Mouse (Mus musculus) midbrain, embryonic 12.5 days (tissue): ENCODE data around the gene Traf2. TPM values are rescaled to one million over a fixed set of nuclear protein-coding genes. Genes with fewer than 3 reads are reported as not detected.

Experiments used
- ATAC-seq: fragments of 200-750 bp; cut with Nextera tagmentation; 2 replicates; pipeline ENCODE4 v1.8.0; 2017; ENCODE audit warnings: low read depth, moderate TSS enrichment, moderate library complexity; ENCODE audit not compliant: low FRiP score
- H3K27ac ChIP-seq: fragments of 300-500 bp; sonication (generic); replicated peaks from 2 replicates; pipeline ENCODE4 v1.5.1; 2016; ENCODE audit warnings: mild to moderate bottlenecking
- H3K27me3 ChIP-seq: fragments of 300-500 bp; sonication (generic); 2 replicates; pipeline ENCODE4 v1.6.1; 2016; ENCODE audit warnings: mild to moderate bottlenecking
- H3K36me3 ChIP-seq: fragments of 300-500 bp; sonication (generic); 2 replicates; pipeline ENCODE4 v1.6.1; 2016
- H3K4me1 ChIP-seq: fragments of 300-500 bp; sonication (generic); 2 replicates; pipeline ENCODE4 v1.6.1; 2016
- H3K4me2 ChIP-seq: fragments of 300-500 bp; sonication (generic); replicated peaks from 2 replicates; pipeline ENCODE4 v1.6.1; 2016; ENCODE audit warnings: mild to moderate bottlenecking, moderate library complexity
- H3K4me3 ChIP-seq: fragments of 300-500 bp; sonication (generic); 2 replicates; pipeline ENCODE4 v1.5.1; 2016; ENCODE audit warnings: mild to moderate bottlenecking
- H3K9ac ChIP-seq: fragments of 300-500 bp; sonication (generic); replicated peaks from 2 replicates; pipeline ENCODE4 v1.6.1; 2016; ENCODE audit warnings: mild to moderate bottlenecking, moderate library complexity
- H3K9me3 ChIP-seq: fragments of 300-500 bp; sonication (generic); 2 replicates; pipeline ENCODE4 v1.6.1; 2016; ENCODE audit warnings: mild to moderate bottlenecking
- WGBS: fragments of 180-500 bp; shearing (Covaris S2); methylation state at CpG from one replicate; pipeline ENCODE4 v1.1.7; 2016; 5-methylcytosine and 5-hydroxymethylcytosine counted together
- polyA plus RNA-seq: library from polyadenylated mRNA; unstranded; fragments of >200 nt; fragmentation: Nextera tagmentation; extraction: Ambion mirVana; gene quantifications from 2 replicates; pipeline ENCODE4 v1.2.1, GENCODE M21; 2016

Traf2 gene
- polyA plus RNA-seq, 1 experiment from 2014 or later: 32.4 TPM

DNA sequence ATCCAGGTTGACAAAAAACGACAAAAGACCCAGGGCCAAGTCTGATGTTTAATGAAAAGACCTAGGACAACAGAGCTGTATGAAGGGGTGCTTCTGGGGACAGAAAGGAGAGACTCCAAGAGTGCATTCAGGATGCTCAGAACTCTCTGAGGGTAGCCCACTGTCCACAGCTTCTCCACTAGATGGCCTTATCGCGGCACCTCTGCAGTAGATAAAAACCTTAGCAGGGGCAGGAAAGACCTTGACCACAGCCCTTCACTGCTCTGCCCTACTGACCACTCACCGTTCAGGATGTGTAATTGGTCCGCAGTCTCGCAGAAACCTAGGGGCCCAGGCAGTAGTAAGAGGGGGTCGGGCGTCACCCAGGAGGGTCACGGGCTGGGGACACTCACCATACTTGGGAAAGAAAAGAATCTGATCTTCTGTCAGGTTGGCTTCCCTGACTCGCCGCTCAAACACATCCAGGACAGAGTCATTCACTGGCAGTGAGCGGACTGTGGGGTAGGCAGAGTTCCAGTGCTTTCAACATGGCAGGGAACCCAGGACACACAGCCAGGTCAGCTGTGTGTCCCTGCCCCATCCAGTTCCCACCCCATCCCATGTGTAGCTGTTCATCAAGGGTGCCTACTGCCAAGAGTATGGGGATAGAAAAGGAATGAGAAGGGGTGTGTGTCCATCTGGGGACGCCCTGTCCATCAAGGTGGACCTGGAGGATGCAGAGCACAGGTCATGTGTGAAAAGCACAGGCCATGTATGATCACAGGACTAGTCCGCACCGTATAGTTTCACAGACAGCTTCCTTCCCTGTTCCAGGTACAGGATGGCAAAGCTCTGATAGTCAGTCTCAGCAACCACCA is 47.9 kb downstream of the Traf2 start:
- WGBS: 75% methylated on average over 15 of the region's 15 CpGs
- Histone ChIP-seq H3K4me2 (no peak overlapping the region), H3K27ac (no peak overlapping the region), H3K9me3 (no peaks in the 10 kb centered on the region), H3K9ac (no peak overlapping the region), H3K36me3 (peaks cover 16% of the 10 kb centered on the region), H3K4me3 (no peak overlapping the region), H3K27me3 (no peaks in the 10 kb centered on the region), H3K4me1 (peaks cover 16% of the 10 kb centered on the region)
- no peak for ATAC-seq

DNA sequence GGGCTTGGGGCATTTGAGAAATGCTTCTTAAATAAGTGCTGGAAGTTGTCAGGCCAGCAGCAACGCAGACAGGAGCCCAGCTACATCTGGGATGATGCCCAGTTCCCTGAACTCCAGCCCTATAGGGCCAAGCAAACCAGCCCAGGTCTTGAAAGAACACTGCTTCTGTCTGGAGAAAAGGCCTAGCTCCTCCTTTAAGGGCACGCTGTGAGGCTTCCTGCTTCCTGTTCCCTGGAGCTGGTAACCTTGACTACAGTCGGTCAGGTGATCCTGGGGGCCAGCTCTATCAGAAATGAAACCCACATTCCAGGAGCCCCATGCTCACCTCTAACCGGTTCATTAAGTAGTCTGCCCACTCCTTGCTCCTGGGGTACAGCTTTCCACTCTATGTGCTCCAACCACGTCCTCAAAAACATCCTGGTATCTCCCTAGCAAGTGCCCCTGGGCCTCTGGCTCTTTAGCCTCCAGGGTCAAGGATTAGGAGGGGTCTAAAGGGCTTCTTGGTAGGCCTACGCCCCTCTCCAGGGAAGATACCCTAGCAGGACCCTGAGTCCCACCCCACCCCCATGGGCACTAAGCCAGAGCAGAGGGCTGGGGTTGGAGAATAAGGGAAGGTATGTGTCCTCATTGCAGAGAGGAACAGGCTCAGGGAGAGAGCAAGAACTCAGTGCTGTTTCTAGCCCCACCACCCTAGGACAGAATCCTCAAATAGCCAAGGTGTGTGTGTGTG is 48.7 kb downstream of the Traf2 start:
- H3K4me1 ChIP-seq: peaks cover 16% of the 10 kb centered on the region
- H3K9me3 ChIP-seq: no peaks in the 10 kb centered on the region
- H3K27ac ChIP-seq: no peak overlapping the region
- WGBS: 60% methylated on average over 6 of the region's 6 CpGs
- H3K36me3 ChIP-seq: peaks cover 8% of the 10 kb centered on the region
- H3K4me3 ChIP-seq: no peak overlapping the region
- no peak for ATAC-seq
- no peaks in the 10 kb centered on the region for H3K27me3 ChIP-seq
- H3K9ac ChIP-seq: no peak overlapping the region
- no peak overlapping the region for H3K4me2 ChIP-seq

DNA sequence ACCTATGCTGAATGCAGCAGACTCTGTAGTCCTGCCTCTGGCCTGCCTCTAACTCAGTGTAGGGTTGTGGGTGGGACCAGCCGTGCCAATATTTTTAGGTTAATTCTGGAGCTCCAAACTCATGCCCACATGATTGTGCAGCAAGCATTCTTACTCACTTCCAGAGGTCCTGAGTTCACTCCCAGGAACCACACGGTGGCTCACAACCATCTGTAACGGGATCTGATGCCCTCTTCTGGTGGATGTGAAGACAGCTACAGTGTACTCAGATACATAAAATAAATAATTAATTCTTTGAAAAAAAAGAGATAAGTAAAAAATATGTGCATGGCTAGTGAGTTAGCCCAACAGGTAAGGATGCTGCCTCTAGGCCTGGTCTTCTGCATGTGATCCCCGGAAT is 50.3 kb downstream of the Traf2 start:
- WGBS: 49% methylated on average over 4 of the region's 4 CpGs
- no peak for ATAC-seq

DNA sequence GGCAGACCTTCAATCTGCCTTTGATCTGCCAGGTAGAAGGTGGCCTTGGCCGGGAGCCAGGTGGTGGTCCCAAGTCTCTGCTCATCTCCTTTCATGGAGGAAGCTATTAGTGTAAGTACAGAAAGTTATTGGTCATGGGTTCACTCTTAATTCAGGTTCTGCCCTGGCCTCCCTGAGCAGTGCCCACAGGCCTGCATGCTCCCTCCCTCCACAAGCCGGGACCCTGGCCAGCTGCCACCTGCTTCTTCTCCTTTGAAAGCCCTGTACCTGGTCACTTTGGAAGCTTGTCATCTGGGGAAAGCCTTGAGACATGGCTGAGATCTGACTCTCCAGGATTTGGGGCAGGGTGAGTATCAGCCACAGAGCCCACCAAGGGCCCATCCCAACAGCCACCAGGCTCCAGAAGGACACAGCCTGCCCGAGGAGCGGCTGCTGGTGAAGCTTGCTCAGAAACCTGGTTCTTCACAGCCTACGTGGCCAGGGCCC is 53.2 kb downstream of the Traf2 start, which contains the start of gene Lcn12:
Lcn12 (minus strand) TSS at position 436 of the 486 bp plus-strand sequence.
- no peak within 1 kb of the TSS for H3K27ac ChIP-seq
- H3K4me3 ChIP-seq: no peak within 1 kb of the TSS
- no peaks in the 10 kb centered on the region for H3K4me1 ChIP-seq
- 85% methylated on average over 5 of the region's 5 CpGs for WGBS
- no peaks in the 10 kb centered on the region for H3K9me3 ChIP-seq
- H3K36me3 ChIP-seq: no peaks in the 10 kb centered on the region
- H3K27me3 ChIP-seq: no peaks in the 10 kb centered on the region
- H3K4me2 ChIP-seq: no peak within 1 kb of the TSS
- no peak for ATAC-seq
- no peak within 1 kb of the TSS for H3K9ac ChIP-seq

More for the DNA sequence above, 50.3 kb downstream of the Traf2 start:
- Histone ChIP-seq H3K36me3 (no peaks in the 10 kb centered on the region), H3K27me3 (no peaks in the 10 kb centered on the region), H3K4me2 (no peak overlapping the region), H3K9ac (no peak overlapping the region), H3K9me3 (no peaks in the 10 kb centered on the region), H3K4me3 (no peak overlapping the region), H3K27ac (no peak overlapping the region), H3K4me1 (peaks cover 9% of the 10 kb centered on the region)

DNA sequence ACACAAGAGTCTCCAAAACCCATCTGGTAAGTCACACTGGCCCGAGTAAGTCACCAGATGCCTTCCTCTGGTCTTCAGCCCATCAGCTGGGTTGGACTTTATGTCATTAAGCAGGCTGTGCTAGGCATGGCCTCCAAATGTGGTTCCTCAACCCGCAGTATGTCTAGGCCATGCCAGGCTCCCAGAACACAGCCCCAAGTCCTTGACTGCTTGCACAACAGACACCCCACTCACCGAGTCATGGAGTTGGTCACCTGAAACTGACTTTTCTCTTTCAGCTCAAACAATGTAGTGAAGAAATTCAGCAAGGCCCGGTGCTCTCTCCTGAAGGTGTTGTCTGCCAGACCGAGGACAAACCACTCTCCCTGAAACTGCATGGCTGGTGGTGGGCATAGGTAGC is 53.8 kb downstream of the Traf2 start:
- Histone ChIP-seq H3K4me2 (no peak overlapping the region), H3K4me3 (no peak overlapping the region), H3K4me1 (no peaks in the 10 kb centered on the region), H3K27me3 (no peaks in the 10 kb centered on the region), H3K9ac (no peak overlapping the region), H3K27ac (no peak overlapping the region), H3K36me3 (no peaks in the 10 kb centered on the region), H3K9me3 (no peaks in the 10 kb centered on the region)
- WGBS: 86% methylated on average over 5 of the region's 5 CpGs
- no peak for ATAC-seq

DNA sequence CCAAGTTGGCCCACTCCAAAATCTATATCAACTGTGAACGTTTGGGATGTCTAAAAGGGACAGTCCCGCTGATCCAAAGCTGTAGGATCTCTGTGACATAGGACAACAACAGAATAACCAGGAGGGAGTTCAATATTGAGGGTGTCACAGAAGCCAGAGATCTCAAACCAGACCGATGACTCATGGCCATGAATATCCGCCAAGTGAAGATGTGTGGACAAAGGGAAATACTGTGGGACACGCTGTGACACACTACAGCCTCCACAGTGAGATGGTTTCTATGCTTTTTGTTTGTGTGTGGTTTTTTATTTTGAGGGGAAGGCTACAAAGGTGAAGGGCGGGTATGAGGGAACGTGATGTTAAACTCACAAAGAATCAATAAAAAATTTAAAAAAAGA is 58.1 kb downstream of the Traf2 start:
- ATAC-seq: no peak
- H3K27me3 ChIP-seq: no peaks in the 10 kb centered on the region
- no peak overlapping the region for H3K9ac ChIP-seq
- no peak overlapping the region for H3K4me2 ChIP-seq
- no peaks in the 10 kb centered on the region for H3K9me3 ChIP-seq
- H3K36me3 ChIP-seq: no peaks in the 10 kb centered on the region
- no peak overlapping the region for H3K27ac ChIP-seq
- 78% methylated on average over 7 of the region's 7 CpGs for WGBS
- no peak overlapping the region for H3K4me3 ChIP-seq
- no peaks in the 10 kb centered on the region for H3K4me1 ChIP-seq

DNA sequence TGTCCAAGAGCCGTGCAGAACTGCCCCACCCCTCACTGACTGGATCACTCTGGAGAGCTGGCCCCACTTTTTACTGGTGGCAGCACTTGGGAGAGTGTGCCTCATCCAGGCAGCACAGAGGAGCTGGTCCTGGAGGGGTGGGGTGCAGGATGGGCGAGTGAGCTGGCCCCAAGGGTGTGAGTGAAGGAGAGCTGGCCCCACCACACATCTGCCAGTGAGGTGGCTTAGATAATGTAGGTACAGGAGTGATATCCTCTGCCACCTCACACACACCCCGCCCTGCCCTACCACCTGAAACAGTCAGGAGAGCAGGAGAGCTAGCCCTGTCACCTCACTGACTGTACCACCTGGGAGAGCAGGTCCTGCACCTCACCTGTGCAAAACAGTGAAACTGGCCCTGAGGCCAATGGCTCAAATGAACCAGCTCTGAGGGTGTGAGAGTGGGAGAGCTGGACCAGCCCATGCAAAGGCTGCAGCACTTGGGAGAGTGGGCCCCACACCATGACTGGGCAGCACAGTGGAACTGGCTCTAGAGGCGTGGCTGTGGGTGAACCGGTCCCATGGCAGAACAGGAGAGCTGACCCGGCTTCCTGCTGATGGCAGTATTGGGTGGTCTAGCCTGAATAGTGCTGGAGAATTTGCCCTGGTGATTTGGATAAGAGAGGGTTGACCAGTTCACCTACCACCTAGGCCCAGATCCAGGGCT is 58.6 kb downstream of the Traf2 start:
- Histone ChIP-seq H3K27ac (no peak overlapping the region), H3K9ac (no peak overlapping the region), H3K4me1 (no peaks in the 10 kb centered on the region), H3K9me3 (no peaks in the 10 kb centered on the region), H3K36me3 (no peaks in the 10 kb centered on the region), H3K27me3 (no peaks in the 10 kb centered on the region), H3K4me3 (no peak overlapping the region), H3K4me2 (no peak overlapping the region)
- 78% methylated on average over 6 of the region's 6 CpGs for WGBS
- no peak for ATAC-seq

DNA sequence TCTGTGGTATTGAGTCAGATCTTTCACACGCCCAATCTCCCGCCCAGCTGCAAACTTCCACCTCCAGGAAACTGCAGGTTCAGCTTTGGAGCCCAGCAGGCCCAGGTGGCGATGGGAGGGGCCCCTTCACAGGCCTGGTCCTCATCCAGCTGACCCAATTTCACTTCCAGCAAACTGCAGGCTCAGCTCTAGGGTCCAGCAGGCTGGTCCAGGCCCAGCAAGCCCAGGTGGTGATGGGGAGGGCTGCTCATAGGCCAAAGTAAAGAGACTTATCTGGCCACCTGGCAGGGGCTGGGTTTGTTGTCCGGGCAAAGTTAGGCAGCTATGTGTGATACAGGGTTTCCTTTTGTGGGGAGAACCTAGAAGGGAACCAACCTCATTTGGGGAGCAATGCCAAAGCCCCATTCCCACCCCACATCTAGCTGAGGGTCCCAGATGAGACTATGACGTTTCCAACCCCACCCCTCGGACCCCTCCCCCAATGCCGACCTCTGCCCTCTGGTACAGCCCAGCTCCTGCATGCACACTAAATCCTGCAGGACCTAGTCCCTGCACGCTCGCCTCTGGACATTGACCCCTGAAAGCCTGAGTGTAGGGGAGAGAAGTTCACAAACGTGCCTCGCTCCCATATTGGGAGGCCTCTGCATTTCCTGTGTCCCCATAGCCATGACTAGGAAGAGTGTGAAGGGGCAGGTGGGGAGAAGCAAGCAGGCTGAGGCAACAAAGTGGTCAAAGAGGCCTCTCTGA is 61.7 kb downstream of the Traf2 start:
- no peaks in the 10 kb centered on the region for H3K4me1 ChIP-seq
- no peak overlapping the region for H3K4me3 ChIP-seq
- H3K9me3 ChIP-seq: no peaks in the 10 kb centered on the region
- H3K4me2 ChIP-seq: no peak overlapping the region
- no peak overlapping the region for H3K9ac ChIP-seq
- H3K27me3 ChIP-seq: no peaks in the 10 kb centered on the region; the same call in 1 of the 2 replicates
- 64% methylated on average over 11 of the region's 11 CpGs for WGBS
- ATAC-seq: no peak
- H3K27ac ChIP-seq: no peak overlapping the region
- no peaks in the 10 kb centered on the region for H3K36me3 ChIP-seq

DNA sequence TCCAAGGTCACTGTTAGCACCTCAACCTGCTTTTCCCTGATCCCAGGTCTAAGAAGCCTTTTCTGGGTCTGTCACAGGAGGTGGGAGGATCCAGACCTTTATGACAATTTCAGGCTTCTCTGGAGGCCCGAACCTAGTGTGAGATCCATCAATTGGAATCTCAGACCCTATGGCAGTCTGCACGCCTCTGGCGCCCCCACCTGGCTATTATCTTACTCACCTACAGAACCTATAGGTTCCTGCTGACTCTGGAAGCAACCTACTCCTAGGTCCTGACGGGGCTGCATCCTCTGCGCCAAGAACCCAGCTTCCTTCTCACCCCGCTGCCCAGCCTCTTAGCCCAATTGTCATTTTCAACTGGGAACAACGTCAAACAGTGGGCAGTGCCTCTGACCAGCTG is 63.8 kb downstream of the Traf2 start:
- Histone ChIP-seq H3K27me3 (no peaks in the 10 kb centered on the region; the same call in 1 of the 2 replicates), H3K27ac (no peak overlapping the region), H3K9me3 (no peaks in the 10 kb centered on the region), H3K4me2 (no peak overlapping the region), H3K36me3 (no peaks in the 10 kb centered on the region), H3K4me3 (no peak overlapping the region), H3K4me1 (no peaks in the 10 kb centered on the region), H3K9ac (no peak overlapping the region)
- no peak for ATAC-seq
- 29% methylated on average over 7 of the region's 7 CpGs for whole genome bisulfite sequencing

DNA sequence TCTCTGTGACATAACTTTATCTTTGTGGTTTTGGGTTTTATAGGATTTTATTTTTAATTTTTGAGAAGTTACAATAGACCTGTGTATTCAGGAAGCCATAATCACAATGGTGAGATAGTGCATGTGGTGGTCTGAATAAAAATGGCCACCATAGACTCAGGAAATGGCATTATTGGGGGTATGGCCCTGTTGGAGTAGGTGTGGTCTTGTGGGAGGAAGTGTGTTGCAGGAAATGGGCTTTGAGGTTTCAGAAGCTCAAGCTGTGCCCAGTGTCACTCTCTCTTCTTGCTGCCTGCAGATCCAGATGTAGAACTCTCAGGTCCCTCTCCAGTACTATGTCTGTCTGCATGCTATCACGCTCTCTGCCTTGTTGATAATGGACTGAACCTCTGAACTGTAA is 66.2 kb downstream of the Traf2 start:
- no peak for ATAC-seq
- H3K36me3 ChIP-seq: no peaks in the 10 kb centered on the region
- no peak overlapping the region for H3K4me3 ChIP-seq
- WGBS: 83% methylated on average over 1 of the region's 1 CpGs
- no peak overlapping the region for H3K9ac ChIP-seq
- H3K4me1 ChIP-seq: no peaks in the 10 kb centered on the region
- peaks cover 8% of the 10 kb centered on the region for H3K27me3 ChIP-seq
- H3K9me3 ChIP-seq: no peaks in the 10 kb centered on the region
- no peak overlapping the region for H3K4me2 ChIP-seq
- no peak overlapping the region for H3K27ac ChIP-seq

DNA sequence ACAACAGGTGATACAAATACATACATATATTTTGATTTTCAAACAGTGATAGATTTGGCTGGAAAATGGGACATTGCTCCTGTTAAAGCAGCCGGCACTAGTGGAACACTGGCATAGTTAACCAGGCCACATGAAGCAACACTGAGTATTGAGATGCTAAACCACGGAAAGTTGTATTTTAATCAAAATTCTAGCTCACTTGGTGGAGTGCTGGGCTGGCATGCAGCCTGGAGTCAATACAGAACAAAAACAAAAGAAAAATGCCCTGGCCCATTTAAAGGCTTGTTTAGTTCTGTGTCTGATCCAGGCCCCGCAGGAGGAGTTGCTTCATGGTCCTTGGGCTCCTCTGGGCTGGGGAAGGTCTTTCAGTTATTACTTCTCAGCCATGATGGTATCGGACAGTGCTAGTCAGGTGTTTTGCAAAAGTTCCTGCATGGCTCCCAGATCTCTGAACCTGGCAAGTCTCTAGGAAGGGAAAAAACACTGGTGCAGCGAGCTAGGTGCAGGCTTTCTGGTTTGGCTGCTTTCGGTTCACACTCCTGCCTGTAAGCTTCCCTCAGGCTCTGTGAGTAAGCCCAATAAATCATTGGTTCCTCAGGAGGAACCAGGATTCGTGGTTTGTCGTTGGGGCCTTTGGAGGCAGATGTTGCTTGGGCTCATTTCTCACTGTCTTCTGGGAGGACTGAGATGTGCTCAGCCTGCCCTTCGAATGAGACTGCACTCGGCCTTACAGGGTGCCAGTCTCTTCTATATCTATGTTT is 67.0 kb downstream of the Traf2 start:
- peaks cover 8% of the 10 kb centered on the region for H3K27me3 ChIP-seq
- no peak overlapping the region for H3K4me2 ChIP-seq
- no peaks in the 10 kb centered on the region for H3K36me3 ChIP-seq
- no peak overlapping the region for H3K27ac ChIP-seq
- no peak for ATAC-seq
- no peak overlapping the region for H3K4me3 ChIP-seq
- H3K9me3 ChIP-seq: no peaks in the 10 kb centered on the region
- 85% methylated on average over 10 of the region's 10 CpGs for WGBS
- no peaks in the 10 kb centered on the region for H3K4me1 ChIP-seq
- H3K9ac ChIP-seq: no peak overlapping the region
